Mouse (Mus musculus) urinary bladder, adult 2 months (tissue): ENCODE data around the gene Sec22b. TPM values are rescaled to one million over a fixed set of nuclear protein-coding genes. Genes with fewer than 3 reads are reported as not detected.

Experiments used
- polyA plus RNA-seq: library from polyadenylated mRNA; depleted of rRNA; stranded (reverse); fragments of >200 nt; gene quantifications from 2 replicates; pipeline ENCODE4 v1.2.3, GENCODE M21; 2012; rRNA removed

Gene Sec22b
- polyA plus RNA-seq, 1 experiment = 84.5 TPM

Other genes starting within 250 kb of the Sec22b start
- gene Prkab2, start 243.0 kb upstream of the Sec22b start, polyA plus RNA-seq = 63.1 and 78.0 TPM in 2 replicates
- not detected in 2 replicates for gene Gm17651, start 226.5 kb upstream of the Sec22b start, polyA plus RNA-seq
- 31.3 and 41.1 TPM in 2 replicates for gene Pde4dip, start 12.5 kb upstream of the Sec22b start, polyA plus RNA-seq
- gene Notch2, start 112.3 kb downstream of the Sec22b start, polyA plus RNA-seq = 23.1 and 31.2 TPM in 2 replicates